Mouse (Mus musculus) embryo, embryonic 11.5 days (tissue): ENCODE results near the gene Scfd2.

ENCODE experiments used
- DNase-seq: peaks from one replicate; pipeline ENCODE4 v3.0.0-alpha.2; 2012; ENCODE audit warnings: low read depth, low spot score

Gene Scfd2

DNA sequence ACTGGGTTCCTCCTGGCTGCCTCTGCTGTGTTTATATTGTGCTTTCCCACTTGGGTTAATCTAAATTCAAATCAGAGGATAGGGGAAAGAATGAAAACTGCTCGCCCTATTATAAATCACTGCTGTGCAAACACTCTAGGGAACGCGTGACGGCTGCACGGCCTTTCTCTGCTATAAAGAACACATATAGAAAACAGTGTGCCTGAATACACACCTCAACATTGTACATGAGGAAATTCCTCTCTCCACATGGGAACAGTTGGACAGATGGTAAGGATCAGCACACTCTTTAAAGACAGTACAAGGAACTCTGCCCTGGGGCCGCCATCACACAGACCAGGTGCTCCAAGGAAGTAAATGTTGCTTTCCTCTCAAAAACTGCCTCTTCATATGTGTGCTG, 166.2 kb downstream of the Scfd2 start:
- DNase-seq = no peak

DNA sequence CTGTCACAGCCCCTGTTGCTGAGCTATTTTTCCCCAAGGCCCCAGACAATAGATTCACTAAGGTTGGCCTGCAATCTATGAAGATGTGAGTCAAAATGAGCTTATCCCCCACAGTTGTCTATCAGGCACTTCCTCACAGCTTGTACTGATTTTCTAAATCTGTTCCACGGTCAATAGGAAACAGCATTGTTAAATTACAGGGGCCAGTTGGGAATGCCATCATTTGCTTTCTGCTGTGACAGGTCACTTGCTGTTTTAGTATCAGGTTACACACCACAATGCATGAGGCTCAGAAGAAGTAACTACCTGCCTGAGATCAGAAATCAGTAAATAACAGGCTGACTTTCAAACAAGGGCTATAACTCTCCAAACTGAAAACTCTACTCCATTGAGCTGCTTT, 168.3 kb downstream of the Scfd2 start:
- DNase-seq = no peak

DNA sequence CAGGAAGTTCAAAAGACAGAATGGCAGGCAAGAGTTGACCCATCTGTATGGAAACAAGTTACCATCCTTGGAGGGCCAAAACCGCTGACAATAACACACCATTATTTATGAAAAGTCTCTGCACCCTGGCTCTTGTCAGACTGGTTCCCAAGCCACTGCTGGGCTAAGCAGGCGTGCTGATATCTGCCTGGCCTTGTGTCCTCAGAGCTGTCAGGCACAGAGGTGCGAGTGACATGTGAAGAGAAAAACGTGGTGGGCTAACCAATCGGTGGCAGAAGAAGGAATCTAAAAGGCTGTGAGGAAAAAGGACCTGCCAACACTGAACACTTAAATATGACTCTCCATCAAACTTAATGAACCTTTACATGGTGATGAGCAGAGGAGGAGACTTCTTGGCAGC, 170.0 kb downstream of the Scfd2 start:
- no peak for DNase-seq

DNA sequence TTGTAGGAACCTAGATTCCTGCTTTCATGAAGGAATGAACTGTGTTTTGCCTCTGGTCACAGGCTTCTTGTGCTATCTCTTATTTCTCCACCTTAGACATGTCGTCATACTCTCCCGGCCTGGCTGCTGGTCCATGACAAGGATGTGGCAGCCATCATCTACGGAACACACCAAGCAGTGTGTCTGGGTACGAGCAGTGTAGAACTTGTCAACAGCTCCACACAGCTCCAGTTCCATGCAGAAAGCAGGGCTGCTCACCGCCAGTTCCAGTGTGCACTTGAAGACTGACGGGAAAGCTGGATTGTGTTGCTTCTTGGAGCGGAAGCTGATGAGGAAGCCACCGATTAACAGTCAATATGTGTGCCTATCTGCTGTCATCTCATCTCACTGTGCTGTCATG, 173.5 kb downstream of the Scfd2 start:
- no peak for DNase-seq

DNA sequence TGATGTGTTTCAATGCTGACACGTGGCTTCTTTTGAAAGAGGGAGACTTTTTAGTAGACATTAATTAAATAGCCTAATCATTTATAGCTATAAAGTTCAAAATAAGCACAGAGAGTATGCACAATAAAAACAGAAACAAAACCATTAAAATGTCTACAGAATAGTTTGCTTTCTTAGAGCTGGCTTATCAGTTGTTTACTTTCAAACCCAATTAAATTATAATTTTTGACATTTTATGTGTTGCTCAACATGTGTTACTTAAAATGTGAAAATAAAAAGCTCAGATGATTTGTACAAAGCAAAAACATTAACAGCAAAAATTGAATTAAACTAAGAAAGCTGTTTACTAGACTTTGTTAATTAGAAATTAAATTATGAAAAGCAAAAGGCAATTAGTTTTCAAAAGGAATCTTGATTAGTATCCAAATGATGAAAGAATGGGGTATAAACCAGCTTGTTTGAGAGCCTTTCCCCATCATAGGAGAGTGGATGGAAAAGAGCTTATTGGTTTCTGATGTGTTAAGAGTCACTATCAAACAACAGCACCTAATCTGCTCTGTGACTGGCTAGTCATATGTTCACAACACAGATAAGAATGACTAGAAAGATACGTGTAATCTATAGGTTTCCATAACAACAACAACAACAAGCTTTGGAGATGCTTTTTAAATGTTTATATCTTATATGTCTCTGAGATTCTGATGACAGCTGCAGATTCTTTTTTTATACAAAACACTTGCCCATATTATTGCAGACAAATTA, 176.0 kb downstream of the Scfd2 start:
- no peak for DNase-seq

DNA sequence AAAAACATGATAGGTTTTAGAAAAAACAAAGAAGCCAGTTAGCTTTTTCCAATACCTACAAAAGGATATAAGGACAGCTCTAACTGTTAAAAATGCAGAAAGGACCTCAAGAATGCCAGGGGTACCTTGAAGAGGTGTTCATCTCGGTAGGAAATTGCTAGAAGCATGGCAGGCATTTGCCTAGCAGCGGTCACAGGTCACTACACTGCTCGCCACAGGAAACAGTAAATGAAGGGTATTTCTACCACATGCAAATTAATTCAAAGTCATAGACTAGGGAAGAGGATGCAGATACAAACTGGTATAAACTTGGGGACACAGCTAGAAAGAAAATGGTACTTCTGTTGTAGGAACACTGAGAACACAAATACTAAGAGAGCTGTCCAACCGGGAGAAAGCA, 180.7 kb downstream of the Scfd2 start:
- no peak for DNase-seq

DNA sequence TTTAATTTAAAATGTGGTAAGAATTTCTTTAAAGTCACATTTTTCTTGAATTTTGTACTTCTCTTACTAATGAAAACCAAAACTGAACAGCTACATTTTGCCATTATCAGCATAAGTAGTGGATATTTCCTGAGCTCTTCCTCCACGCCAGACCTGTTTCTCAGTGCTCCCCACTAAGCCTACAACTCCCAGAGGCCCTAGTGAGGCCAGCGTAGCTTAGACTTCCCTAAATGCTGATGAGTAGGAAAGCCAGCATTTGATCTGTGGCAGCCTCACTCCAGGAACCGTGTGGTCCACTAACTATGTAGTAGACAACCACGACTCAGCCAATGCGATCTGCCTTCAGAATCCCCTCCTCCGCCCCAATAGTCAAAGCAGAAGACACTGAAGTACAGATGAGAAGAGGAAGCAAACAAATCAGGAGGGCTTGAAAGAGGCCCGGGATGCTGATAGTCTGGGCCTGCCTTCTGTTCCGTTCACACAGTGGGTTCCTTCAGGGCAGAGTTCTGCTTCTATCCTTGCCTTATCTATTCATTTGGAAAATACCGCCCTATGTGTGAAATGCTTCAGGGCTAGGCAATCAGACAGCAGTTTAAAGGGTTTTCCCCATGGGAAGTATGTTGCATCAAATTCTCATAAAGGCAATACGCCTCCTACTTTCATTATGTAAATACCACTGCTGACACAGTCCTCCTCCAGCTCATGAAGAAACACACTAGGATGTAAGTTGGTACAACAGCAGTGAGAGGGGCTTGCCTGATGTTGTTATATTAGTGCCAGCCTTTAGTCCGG, 183.3 kb downstream of the Scfd2 start:
- DNase-seq = no peak

- DNase-seq = no peak
These were observed 188.5 kb downstream of the Scfd2 start for GRCm38 (mm10) chr5:74343045-74343444.

DNA sequence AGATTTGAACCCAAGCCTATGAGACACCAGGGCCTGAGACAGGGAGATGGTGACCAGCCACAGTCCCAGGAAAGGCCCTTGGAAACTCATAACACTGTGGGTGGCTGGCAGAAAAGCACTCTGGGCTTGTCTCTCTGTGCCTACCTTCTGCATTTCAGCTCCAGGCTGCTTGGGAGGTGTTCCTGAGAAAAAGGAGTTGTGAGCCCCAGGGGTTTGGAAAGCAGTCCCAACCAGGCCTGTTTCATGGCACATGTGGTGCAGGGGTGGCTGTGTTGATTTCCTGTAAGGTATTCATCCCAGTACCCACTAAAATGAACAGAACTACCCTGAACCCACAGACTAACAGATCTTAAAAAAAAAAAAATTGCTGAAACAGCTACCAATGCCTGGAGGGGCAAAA, 189.0 kb downstream of the Scfd2 start:
- no peak for DNase-seq

- no peak for DNase-seq
These were observed 194.1 kb downstream of the Scfd2 start for GRCm38 (mm10) chr5:74337491-74337890.

GRCm38 (mm10) chr5:74336780-74337179, 194.8 kb downstream of the Scfd2 start:
- no peak for DNase-seq

DNA sequence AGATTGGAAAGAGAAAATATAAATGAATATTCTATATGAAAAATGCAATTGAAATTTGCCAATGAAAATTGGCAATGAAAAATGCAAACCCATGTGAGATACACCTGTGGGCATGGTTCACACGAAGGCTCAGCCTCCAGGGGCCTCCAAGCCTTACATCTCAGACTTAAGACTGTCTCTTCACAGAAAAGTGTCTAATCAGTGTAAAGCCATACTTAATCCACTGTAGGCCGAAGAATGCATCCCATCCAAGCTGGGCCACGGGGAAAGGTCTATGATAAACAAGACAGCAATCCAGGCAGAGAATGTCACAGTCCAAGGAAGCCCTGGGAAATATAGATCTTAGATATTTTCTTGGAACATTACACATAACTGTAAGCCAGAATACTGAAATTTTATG, 198.3 kb downstream of the Scfd2 start:
- DNase-seq = no peak

- DNase-seq = no peak
These were observed 205.3 kb downstream of the Scfd2 start for GRCm38 (mm10) chr5:74326228-74326627.

DNA sequence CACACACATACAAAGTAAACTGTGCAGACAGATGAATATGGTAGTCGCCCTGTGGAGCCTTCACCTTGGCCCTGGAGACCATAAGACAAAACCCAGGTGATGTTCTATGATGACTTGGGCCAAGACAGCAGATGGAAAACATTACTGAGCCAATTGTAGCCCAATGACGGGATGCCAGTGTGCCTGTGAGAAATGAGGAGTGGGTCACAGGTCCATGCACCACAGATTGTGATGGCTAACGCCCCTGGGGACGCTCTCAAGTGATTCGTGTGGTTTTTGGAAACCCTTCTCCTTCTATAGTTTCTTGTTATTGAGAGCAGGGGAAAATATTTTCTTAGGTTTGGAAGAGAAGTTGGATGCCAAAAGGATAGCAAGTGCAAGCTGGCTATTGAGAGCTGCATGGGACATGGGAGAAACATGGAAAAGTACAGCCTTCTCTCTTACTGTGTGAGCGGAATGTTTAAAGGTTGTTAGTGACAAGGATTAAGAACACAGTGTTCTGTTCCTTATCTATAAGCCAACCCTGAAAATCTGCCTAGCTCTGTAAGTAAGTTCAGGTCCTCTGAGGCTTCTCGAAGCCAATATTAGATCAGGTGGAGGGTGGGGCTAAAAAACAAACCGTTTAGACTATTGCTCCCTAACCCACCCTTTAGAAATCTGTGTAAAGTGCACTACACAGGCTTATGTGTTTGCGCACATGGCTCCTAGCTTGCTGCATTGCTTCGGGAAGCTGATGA, 210.4 kb downstream of the Scfd2 start:
- no peak for DNase-seq

DNA sequence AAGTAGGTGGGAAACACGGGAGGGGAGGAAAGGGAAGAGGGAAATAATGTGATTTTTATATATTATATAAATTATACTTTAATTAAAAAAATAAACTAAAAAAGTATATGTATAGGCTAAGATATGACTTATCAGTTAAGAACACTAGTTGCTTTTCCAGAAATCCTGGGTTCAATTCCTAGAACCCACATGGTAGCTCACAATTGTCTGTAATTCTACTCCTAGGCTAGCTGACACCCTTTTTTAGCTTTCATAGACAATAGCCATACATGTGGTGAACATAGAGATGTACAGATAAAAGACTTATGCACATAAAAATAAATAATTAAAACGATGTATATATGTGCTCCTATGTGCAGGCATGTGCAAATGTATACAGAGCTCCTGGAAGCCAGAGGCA, 212.0 kb downstream of the Scfd2 start:
- no peak for DNase-seq

DNA sequence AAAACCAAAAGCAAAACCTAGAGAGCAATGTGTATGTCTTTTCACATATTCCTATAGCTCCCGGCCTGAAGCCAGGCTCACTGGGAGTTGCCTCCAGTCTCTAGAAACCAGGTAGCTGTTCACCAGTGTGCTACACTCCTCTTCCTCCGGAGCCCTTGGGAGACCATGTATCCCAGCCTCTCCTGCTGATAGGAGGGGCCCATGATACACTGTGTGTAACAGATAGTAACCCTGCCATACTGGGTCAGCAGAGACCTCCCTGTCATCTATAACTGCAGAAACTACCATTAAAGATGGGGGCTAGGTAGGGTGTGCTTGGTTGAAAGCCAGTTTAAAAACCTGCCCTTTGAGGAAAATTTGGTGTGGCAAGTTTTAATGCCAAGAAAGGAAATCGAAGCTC, 214.4 kb downstream of the Scfd2 start:
- no peak for DNase-seq

- no peak for DNase-seq
These were observed 215.1 kb downstream of the Scfd2 start for GRCm38 (mm10) chr5:74316333-74316945.

DNA sequence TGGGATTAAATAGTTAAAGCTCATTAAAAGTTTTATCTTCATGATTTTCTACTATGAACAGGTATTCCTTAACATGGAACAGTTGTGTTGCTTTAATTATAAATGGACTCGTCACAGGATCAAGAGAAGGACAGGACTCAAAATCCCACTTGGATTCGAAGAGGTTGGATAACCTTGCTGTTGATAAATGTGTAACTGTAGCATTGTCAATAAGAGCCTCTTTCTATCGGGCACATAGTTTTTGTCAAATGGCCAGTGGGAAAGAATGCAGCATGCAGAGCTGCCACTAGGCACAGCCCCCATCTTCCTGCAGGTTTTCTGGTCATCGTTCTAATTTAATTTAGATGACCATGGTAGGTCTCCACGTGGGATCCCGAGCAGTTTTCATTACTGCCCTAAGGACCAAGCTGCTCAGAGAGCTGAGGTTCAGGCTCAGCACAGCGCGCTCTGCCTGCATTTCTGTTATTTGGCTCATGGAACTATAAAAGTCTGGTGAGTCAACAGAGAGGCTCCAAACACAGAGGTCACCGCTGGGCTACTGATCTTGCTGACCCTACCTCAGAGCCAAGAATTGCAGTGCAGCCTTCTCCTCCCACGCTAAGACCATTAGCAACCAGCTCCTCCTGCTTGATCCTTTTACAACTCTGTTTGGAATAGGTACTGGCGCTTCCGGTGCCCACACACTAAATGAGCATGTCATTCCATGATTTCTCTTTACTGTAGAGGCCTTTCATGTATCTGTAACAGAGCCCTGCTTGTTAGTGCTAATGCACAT, 215.9 kb downstream of the Scfd2 start:
- DNase-seq = no peak

GRCm38 (mm10) chr5:74314501-74314900, 217.1 kb downstream of the Scfd2 start:
- no peak for DNase-seq

GRCm38 (mm10) chr5:74313542-74313941, 218.0 kb downstream of the Scfd2 start:
- DNase-seq = no peak

DNA sequence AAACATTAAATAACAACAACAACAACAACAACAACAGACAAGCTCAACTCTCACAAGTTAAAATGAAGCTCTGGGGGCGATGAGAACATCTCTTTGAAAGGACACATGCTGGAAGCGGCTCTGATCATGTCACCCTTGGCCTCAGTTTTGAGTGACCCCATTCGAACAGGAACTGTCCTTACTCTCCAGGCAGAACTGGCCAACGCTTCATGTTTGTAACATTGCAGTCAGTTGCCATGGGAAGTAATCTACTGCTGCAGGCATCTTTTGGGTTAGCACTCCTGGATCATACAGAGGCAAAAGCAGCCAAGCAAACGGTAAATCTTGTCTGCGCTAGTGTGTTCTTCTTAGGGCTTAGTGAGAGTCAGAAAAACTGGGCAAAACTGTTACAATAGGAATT, 219.7 kb downstream of the Scfd2 start:
- no peak for DNase-seq
